Mouse (Mus musculus) ES-E14 (cell line): Measurements from ENCODE around the gene Kirrel3. TPM values are rescaled to one million over a fixed set of nuclear protein-coding genes. Genes with fewer than 3 reads are reported as not detected.

Experiments
- DNase-seq: peaks from one replicate; pipeline ENCODE4 v3.0.0-alpha.2; 2013; ENCODE audit warnings: low read depth, low spot score
- H3K27ac ChIP-seq: 2 replicates; pipeline ENCODE4 v1.5.1; 2012; ENCODE audit warnings: low read depth, mild to moderate bottlenecking, low read length, moderate library complexity, mixed read lengths; ENCODE audit not compliant: poor library complexity, insufficient read depth, severe bottlenecking
- H3K36me3 ChIP-seq: 2 replicates; pipeline ENCODE4 v1.6.1; 2012; ENCODE audit warnings: mild to moderate bottlenecking, low read length, moderate library complexity, mixed read lengths; ENCODE audit not compliant: control insufficient read depth, poor library complexity, insufficient read depth, severe bottlenecking
- H3K4me1 ChIP-seq, 2 experiments: fragments of 150-350 bp in 1 of 2; sonication (generic) in 1 of 2; 2 replicates each; pipeline ENCODE4 v1.6.1; 2012; ENCODE audit warnings: low read length in 2 of 2, mild to moderate bottlenecking in 1 of 2, mixed read lengths in 1 of 2; ENCODE audit not compliant: control insufficient read depth in 2 of 2, insufficient read depth in 2 of 2, poor library complexity in 1 of 2
- H3K4me3 ChIP-seq, 2 experiments: fragments of 150-350 bp in 1 of 2; sonication (generic) in 1 of 2; 2 replicates each; pipeline ENCODE4 v1.5.1; 2012; ENCODE audit warnings: low read length in 2 of 2, low read depth in 1 of 2, mild to moderate bottlenecking in 1 of 2, mixed read lengths in 1 of 2; ENCODE audit not compliant: insufficient read depth in 1 of 2, poor library complexity in 1 of 2, severe bottlenecking in 1 of 2
- H3K9ac ChIP-seq: 2 replicates; pipeline ENCODE4 v1.6.1; 2012; ENCODE audit warnings: low read depth, mild to moderate bottlenecking, low read length, mixed read lengths; ENCODE audit not compliant: poor library complexity, insufficient read depth, severe bottlenecking
- H3K9me3 ChIP-seq: fragments of 150-350 bp; sonication (generic); 2 replicates; pipeline ENCODE4 v1.6.1; 2012; ENCODE audit warnings: low read depth, mild to moderate bottlenecking, low read length; ENCODE audit not compliant: control insufficient read depth, insufficient read depth
- CHD2 ChIP-seq: IDR thresholded peaks from 2 replicates; pipeline ENCODE4 v1.6.1; 2014; ENCODE audit warnings: mild to moderate bottlenecking, low read depth, low read length, inconsistent platforms
- HCFC1 ChIP-seq: IDR thresholded peaks from 2 replicates; pipeline ENCODE4 v1.6.1; 2012; ENCODE audit warnings: low read length, inconsistent platforms, borderline replicate concordance; ENCODE audit not compliant: insufficient read depth
- MAFK ChIP-seq: IDR thresholded peaks from 2 replicates; pipeline ENCODE4 v1.6.1; 2014; ENCODE audit warnings: mild to moderate bottlenecking, low read depth, low read length, inconsistent platforms; ENCODE audit not compliant: insufficient read depth
- ZC3H11A ChIP-seq: IDR thresholded peaks from 2 replicates; pipeline ENCODE4 v1.6.1; 2012; ENCODE audit warnings: low read depth, mild to moderate bottlenecking, inconsistent platforms, low read length, borderline replicate concordance
- ZNF384 ChIP-seq: IDR thresholded peaks from 2 replicates; pipeline ENCODE4 v1.6.1; 2012; ENCODE audit warnings: low read depth, low read length, inconsistent platforms
- in situ Hi-C, 2 experiments: fragments of 600-800 bp; cut with MboI; formaldehyde crosslinking; loops; one replicate each; pipeline ENCODE4 v1.15.1; 2025; ENCODE audit warnings: low sequenced_read_pairs in 2 of 2, inconsistent platforms in 1 of 2; ENCODE audit not compliant: unreplicated experiment in 2 of 2
- total RNA-seq: library from RNA; depleted of rRNA; stranded (reverse); fragments of 300-350 nt; gene quantifications from 2 replicates; pipeline ENCODE4 v1.2.3, GENCODE M21; 2012

The Kirrel3 gene
- total RNA-seq, 1 experiment: 0.67 TPM

DNA sequence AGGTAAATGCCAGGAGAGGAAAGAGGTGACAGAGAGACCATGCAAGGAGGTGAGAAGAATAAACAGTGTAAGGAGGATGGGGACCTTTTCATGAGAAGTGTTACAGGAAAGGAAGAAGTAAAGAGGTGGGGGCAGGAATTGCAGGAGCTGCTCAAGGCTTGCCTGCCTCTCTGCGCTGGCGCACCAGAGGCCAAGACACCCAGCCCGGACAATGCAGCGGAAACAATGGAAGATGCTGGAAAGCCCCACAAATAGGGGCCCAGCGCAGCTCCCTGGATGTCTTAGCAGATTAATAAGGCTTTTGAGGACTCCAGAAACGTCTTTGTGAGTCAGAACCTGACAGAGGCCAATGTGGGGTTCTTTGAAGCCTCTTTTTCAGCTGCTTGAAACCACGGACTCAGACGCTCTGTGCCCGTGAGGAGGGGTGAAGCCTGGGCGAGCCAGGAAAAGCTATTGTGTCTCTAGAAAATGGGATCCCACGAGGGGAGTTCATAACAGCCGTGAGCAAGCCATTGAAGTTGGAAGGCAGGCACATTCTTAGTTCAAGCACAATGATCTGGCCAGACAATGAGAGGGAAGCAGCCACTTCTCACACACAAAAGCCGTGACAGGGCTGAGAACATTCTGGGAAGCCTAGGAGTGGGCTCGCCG is 385.7 kb downstream of the Kirrel3 start:
- peak; percentile 38 for DNase-seq
- no peak overlapping the region for H3K27ac ChIP-seq
- no peak overlapping the region for H3K9ac ChIP-seq
- in situ Hi-C loops: loop anchor here in 1 of 2 experiments (25.0 kb wide), 2 partner anchors 141 to 291 kb away; no protein-coding TSS in a partner anchor
- no peaks in the 10 kb centered on the region for H3K9me3 ChIP-seq
- no peaks in the 10 kb centered on the region for H3K36me3 ChIP-seq
- TF ChIP-seq HCFC1 (no peak), MAFK (no peak), ZNF384 (no peak), CHD2 (no peak), ZC3H11A (no peak)
- H3K4me3 ChIP-seq: no peak overlapping the region
- no peaks in the 10 kb centered on the region for H3K4me1 ChIP-seq

DNA sequence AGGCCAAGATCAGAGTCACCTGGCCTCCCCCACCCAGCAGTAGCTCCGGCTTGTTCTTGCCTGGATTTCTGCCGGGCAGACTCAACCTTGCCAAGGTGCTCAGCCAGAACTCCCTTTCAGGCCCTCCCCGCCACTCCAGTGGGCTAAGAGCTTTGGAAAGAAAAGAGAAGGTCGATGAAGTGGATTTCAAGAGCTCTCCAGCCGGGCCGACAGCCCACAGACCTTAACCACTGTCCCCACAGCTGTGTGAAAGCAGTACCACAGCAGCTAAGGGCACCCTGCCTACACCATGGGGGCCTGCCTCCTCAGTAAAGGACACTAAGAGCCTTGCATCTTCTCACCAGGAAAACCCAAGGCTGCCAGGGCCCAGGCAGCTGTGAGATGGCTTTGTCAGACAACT is 389.5 kb downstream of the Kirrel3 start:
- Histone ChIP-seq H3K4me1 (no peaks in the 10 kb centered on the region), H3K9ac (no peak overlapping the region), H3K4me3 (no peak overlapping the region), H3K36me3 (no peaks in the 10 kb centered on the region), H3K9me3 (no peaks in the 10 kb centered on the region), H3K27ac (no peak overlapping the region)
- DNase-seq: no peak
- in situ Hi-C loops: no loop called here
- no peak for TF ChIP-seq ZC3H11A
- TF ChIP-seq HCFC1: no peak
- TF ChIP-seq MAFK: no peak
- TF ChIP-seq ZNF384: no peak
- TF ChIP-seq CHD2: no peak

DNA sequence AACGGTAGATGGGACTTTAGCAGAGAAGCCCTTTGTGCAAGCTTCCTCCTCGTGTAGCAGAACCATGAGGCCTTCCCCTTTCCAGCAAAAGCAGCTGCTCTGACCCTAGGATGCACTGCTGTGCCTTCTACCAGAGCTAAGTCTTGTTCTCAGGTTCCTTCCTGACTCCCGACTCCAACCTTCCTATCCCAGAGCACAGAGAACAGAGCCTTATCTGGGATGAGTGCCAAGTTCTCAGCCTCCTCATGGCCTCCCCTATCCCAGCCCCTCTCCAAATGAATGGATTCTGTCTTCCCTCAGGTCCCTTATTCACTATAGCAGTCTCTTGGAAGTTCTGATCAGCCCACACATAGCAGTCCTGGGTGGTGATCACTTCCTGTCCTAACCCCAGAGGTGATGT is 391.5 kb downstream of the Kirrel3 start:
- no peak overlapping the region for H3K9ac ChIP-seq
- H3K4me3 ChIP-seq: no peak overlapping the region
- H3K4me1 ChIP-seq: no peaks in the 10 kb centered on the region
- in situ Hi-C loops: no loop called here
- H3K9me3 ChIP-seq: no peaks in the 10 kb centered on the region
- TF ChIP-seq MAFK (no peak), ZNF384 (no peak), ZC3H11A (no peak), CHD2 (no peak)
- no peaks in the 10 kb centered on the region for H3K36me3 ChIP-seq
- no peak overlapping the region for H3K27ac ChIP-seq
- DNase-seq: no peak

DNA sequence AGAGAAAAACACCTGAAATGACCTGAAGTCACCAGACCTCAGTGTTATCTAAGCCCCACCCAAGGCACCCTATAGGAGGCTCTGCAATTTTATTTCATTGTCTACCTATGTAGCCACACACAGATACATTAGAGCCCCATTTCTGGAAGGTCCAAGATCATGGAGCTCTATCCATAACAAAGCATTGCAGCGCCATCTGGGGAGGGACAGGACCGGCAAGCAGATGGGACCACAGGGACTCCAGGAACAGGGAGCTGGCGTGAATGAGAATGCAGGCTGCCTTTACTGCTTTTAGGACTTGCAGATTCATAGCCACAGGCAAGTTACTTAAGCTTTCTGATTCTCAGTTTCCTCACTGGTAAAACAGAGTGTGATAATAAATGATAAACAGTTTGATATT is 392.1 kb downstream of the Kirrel3 start:
- TF ChIP-seq ZC3H11A (no peak), MAFK (no peak), ZNF384 (no peak), HCFC1 (no peak), CHD2 (no peak)
- Histone ChIP-seq H3K4me3 (no peak overlapping the region), H3K4me1 (no peaks in the 10 kb centered on the region), H3K27ac (no peak overlapping the region), H3K9me3 (no peaks in the 10 kb centered on the region), H3K9ac (no peak overlapping the region), H3K36me3 (no peaks in the 10 kb centered on the region)
- in situ Hi-C loops: no loop called here
- DNase-seq: no peak
